Mouse (Mus musculus) MEL (cell line): Measurements from ENCODE around the gene Ttll1. TPM values are rescaled to one million over a fixed set of nuclear protein-coding genes. Genes with fewer than 3 reads are reported as not detected.

ENCODE experiments used
- DNase-seq: peaks from one replicate; pipeline ENCODE4 v3.0.0; 2011; ENCODE audit warnings: low read depth, low spot score
- H3K27ac ChIP-seq: 2 replicates; pipeline ENCODE4 v1.5.1; 2012; ENCODE audit warnings: low read depth, mild to moderate bottlenecking, control low read depth, low read length, moderate library complexity; ENCODE audit not compliant: control insufficient read depth
- H3K27me3 ChIP-seq, 2 experiments: fragments of 150-350 bp in 1 of 2; sonication (generic) in 1 of 2; 2 replicates each; pipeline ENCODE4 v1.6.1; 2012; ENCODE audit warnings: low read length in 2 of 2, mild to moderate bottlenecking in 2 of 2, improper control_type of control experiment in 1 of 2, moderate library complexity in 1 of 2; ENCODE audit not compliant: insufficient read depth in 2 of 2, control insufficient read depth in 1 of 2
- H3K36me3 ChIP-seq, 2 experiments: 2 replicates each; pipeline ENCODE4 v1.6.1; 2012 to 2014; ENCODE audit warnings: low read length in 2 of 2, improper control_type of control experiment in 1 of 2, inconsistent platforms in 1 of 2, mild to moderate bottlenecking in 1 of 2; ENCODE audit not compliant: insufficient read depth in 2 of 2, control insufficient read depth in 1 of 2
- H3K4me1 ChIP-seq, 2 experiments: fragments of 150-350 bp in 1 of 2; sonication (generic) in 1 of 2; 2 replicates each; pipeline ENCODE4 v1.6.1; 2012; ENCODE audit warnings: low read length in 2 of 2, improper control_type of control experiment in 1 of 2, mild to moderate bottlenecking in 1 of 2; ENCODE audit not compliant: insufficient read depth in 2 of 2, control insufficient read depth in 1 of 2
- H3K4me3 ChIP-seq, 2 experiments: fragments of 150-350 bp in 1 of 2; sonication (generic) in 1 of 2; 2 replicates each; pipeline ENCODE4 v1.5.1; 2012; ENCODE audit warnings: low read depth in 2 of 2, low read length in 2 of 2, mild to moderate bottlenecking in 2 of 2, moderate library complexity in 2 of 2, control low read depth in 1 of 2, improper control_type of control experiment in 1 of 2; ENCODE audit not compliant: control insufficient read depth in 1 of 2, insufficient read depth in 1 of 2
- H3K79me2 ChIP-seq: 2 replicates; pipeline ENCODE4 v1.6.1; 2012; ENCODE audit warnings: mild to moderate bottlenecking, low read length, moderate library complexity; ENCODE audit not compliant: control insufficient read depth, poor library complexity, insufficient read depth
- H3K9ac ChIP-seq: 2 replicates; pipeline ENCODE4 v1.6.1; 2012; ENCODE audit warnings: low read depth, mild to moderate bottlenecking, control low read depth, low read length, moderate library complexity; ENCODE audit not compliant: control insufficient read depth, poor library complexity, severe bottlenecking
- H3K9me3 ChIP-seq: fragments of 150-350 bp; sonication (generic); replicated peaks from 2 replicates; pipeline ENCODE4 v1.6.1; 2012; ENCODE audit warnings: mild to moderate bottlenecking, low read length, improper control_type of control experiment, moderate library complexity; ENCODE audit not compliant: insufficient read depth
- CHD1 ChIP-seq: IDR thresholded peaks from 2 replicates; pipeline ENCODE4 v1.6.1; 2012; ENCODE audit warnings: low read depth, mild to moderate bottlenecking, inconsistent platforms, low read length, improper control_type of control experiment
- CHD2 ChIP-seq: IDR thresholded peaks from 2 replicates; pipeline ENCODE4 v1.6.1; 2011; ENCODE audit warnings: low read length, improper control_type of control experiment
- E2F4 ChIP-seq: IDR thresholded peaks from 2 replicates; pipeline ENCODE4 v1.6.1; 2011; ENCODE audit warnings: low read depth, low read length, improper control_type of control experiment, borderline replicate concordance
- EP300 ChIP-seq, 2 experiments: IDR thresholded peaks; 2 replicates each; pipeline ENCODE4 v1.6.1; 2011; ENCODE audit warnings: improper control_type of control experiment in 2 of 2, low read length in 2 of 2, low read depth in 1 of 2, mild to moderate bottlenecking in 1 of 2
- ETS1 ChIP-seq: IDR thresholded peaks from 2 replicates; pipeline ENCODE4 v1.6.1; 2012; ENCODE audit warnings: low read depth, mild to moderate bottlenecking, inconsistent platforms, low read length, improper control_type of control experiment, moderate library complexity
- JUND ChIP-seq: IDR thresholded peaks from 2 replicates; pipeline ENCODE4 v1.6.1; 2011; ENCODE audit warnings: low read depth, mild to moderate bottlenecking, improper control_type of control experiment, low read length
- KAT2A ChIP-seq: conservative IDR thresholded peaks from 2 replicates; pipeline ENCODE4 v1.6.1; 2012; ENCODE audit warnings: low read depth, low read length, improper control_type of control experiment, inconsistent platforms
- MAX ChIP-seq: IDR thresholded peaks from 2 replicates; pipeline ENCODE4 v1.6.1; 2011; ENCODE audit warnings: low read length, improper control_type of control experiment
- MAZ ChIP-seq: IDR thresholded peaks from 2 replicates; pipeline ENCODE4 v1.6.1; 2012; ENCODE audit warnings: low read depth, mild to moderate bottlenecking, inconsistent platforms, low read length, improper control_type of control experiment
- MEF2A ChIP-seq: IDR thresholded peaks from 2 replicates; pipeline ENCODE4 v1.6.1; 2014; ENCODE audit warnings: low read depth, mild to moderate bottlenecking, inconsistent platforms, low read length, improper control_type of control experiment; ENCODE audit not compliant: poor library complexity, insufficient replicate concordance, severe bottlenecking; ENCODE audit errors: extremely low read depth
- MXI1 ChIP-seq: IDR thresholded peaks from 2 replicates; pipeline ENCODE4 v1.6.1; 2011; ENCODE audit warnings: mild to moderate bottlenecking, low read depth, low read length, improper control_type of control experiment
- MYB ChIP-seq: IDR thresholded peaks from 2 replicates; pipeline ENCODE4 v1.6.1; 2011; ENCODE audit warnings: mild to moderate bottlenecking, low read depth, low read length, improper control_type of control experiment
- NRF1 ChIP-seq: IDR thresholded peaks from 2 replicates; pipeline ENCODE4 v1.6.1; 2014; ENCODE audit warnings: low read depth, mild to moderate bottlenecking, inconsistent platforms, low read length, improper control_type of control experiment, moderate library complexity; ENCODE audit not compliant: poor library complexity, insufficient read depth, severe bottlenecking
- POLR2A ChIP-seq, 2 experiments: IDR thresholded peaks; 2 replicates each; pipeline ENCODE4 v1.6.1; 2011 to 2012; ENCODE audit warnings: low read length in 2 of 2, mild to moderate bottlenecking in 2 of 2, control low read depth in 1 of 2, improper control_type of control experiment in 1 of 2, low read depth in 1 of 2, moderate library complexity in 1 of 2; ENCODE audit not compliant: control insufficient read depth in 1 of 2, insufficient read depth in 1 of 2, poor library complexity in 1 of 2
- POLR2AphosphoS5 ChIP-seq: IDR thresholded peaks from 2 replicates; pipeline ENCODE4 v1.6.1; 2012; ENCODE audit warnings: low read depth, borderline replicate concordance, mild to moderate bottlenecking, inconsistent platforms, low read length, moderate library complexity, mixed read lengths
- RCOR1 ChIP-seq: IDR thresholded peaks from 2 replicates; pipeline ENCODE4 v1.6.1; 2012; ENCODE audit warnings: low read depth, mild to moderate bottlenecking, inconsistent platforms, low read length, improper control_type of control experiment
- SIN3A ChIP-seq: IDR thresholded peaks from 2 replicates; pipeline ENCODE4 v1.6.1; 2012; ENCODE audit warnings: low read length, improper control_type of control experiment, inconsistent platforms
- TAL1 ChIP-seq: IDR thresholded peaks from 2 replicates; pipeline ENCODE4 v1.6.1; 2012; ENCODE audit warnings: mild to moderate bottlenecking, inconsistent platforms, low read length, moderate library complexity, mixed read lengths
- UBTF ChIP-seq: IDR thresholded peaks from 2 replicates; pipeline ENCODE4 v1.6.1; 2012; ENCODE audit warnings: low read depth, mild to moderate bottlenecking, inconsistent platforms, low read length, improper control_type of control experiment, moderate library complexity, borderline replicate concordance; ENCODE audit not compliant: insufficient read depth
- polyA plus RNA-seq, 2 experiments: library from polyadenylated mRNA; stranded (reverse) in 1 of 2; unstranded in 1 of 2; fragments of >175 nt in 1 of 2; fragments of >200 nt in 1 of 2; gene quantifications; 2 replicates each; pipeline versions ENCODE4 v1.2.1 to v1.2.4; 2012; ENCODE audit warnings: low replicate concordance in 2 of 2, low read depth in 1 of 2; ENCODE audit not compliant: insufficient read length in 2 of 2, insufficient read depth in 1 of 2, missing spikeins in 1 of 2
- total RNA-seq: library from RNA; depleted of rRNA; stranded (reverse); fragments of 300-350 nt; gene quantifications from 2 replicates; pipeline ENCODE4 v1.2.3, GENCODE M21; 2012

Ttll1 gene
- total and polyA plus RNA-seq, 3 experiments = 3.4 to 14.1 TPM; not detected in 1

DNA sequence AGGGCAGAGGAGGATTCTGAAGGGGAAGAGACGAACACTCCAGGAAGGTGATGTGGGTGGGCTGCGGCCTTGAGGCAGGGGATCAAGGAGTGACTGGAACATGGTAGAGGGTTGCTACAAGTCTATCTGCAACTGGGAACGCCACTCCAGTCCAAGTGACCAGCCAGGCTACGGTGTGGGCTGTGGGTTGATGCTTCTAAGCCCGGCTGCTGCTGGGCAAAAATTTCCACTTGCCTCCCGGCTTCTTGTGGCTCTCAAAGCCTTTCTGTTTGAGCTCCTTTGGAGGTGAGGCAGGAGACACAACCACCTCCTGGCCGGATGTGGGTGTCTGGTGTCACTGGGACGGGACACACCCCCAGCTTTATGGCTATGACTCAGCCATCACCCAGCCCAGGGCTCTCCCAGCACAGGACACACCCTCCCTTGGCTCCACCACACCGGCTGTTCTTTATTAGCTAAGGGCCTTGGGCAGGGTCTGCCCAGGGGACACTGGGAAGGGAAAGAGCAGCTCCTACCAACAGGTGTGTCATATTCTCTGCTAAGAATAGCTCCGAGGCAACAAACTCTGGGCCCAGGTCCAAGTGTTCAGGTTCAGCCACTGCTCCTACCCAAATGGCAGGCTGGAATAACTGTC, 36.7 kb downstream of the Ttll1 start:
- 0 out of 2 replicates have a peak overlapping the region, but pooled peaks have one; percentile 10 for H3K27ac ChIP-seq
- peak; percentile 90 for DNase-seq
- peak; percentile 64; the same call in 1 of the 2 replicates for TF ChIP-seq JUND
- peak; percentile 74; the same call in 1 of the 2 replicates for TF ChIP-seq ETS1
- no peak for TF ChIP-seq MAX
- TF ChIP-seq POLR2AphosphoS5 = no peak
- TF ChIP-seq MAZ = no peak
- no peak for TF ChIP-seq UBTF
- no peak for TF ChIP-seq MEF2A
- TF ChIP-seq RCOR1 = no peak
- TF ChIP-seq SIN3A = 0 out of 2 replicates have a peak, but pooled peaks have one; percentile 35
- no peak for TF ChIP-seq KAT2A
- TF ChIP-seq TAL1 = no peak
- TF ChIP-seq EP300 (IDR thresholded peaks at IDR 0.05; ENCODE audit: low read depth in 1 of 2, low read length in 2 of 2) = peak; percentile 21 to 50; a peak in 3 of 4 replicates
- no peak for TF ChIP-seq MYB
- no peak for TF ChIP-seq CHD1
- TF ChIP-seq E2F4 = no peak
- TF ChIP-seq CHD2 = no peak
- peak in 1 of 2 experiments; percentile 24; a peak in 1 of 4 replicates for TF ChIP-seq POLR2A (IDR thresholded peaks at IDR 0.05; ENCODE audit: control insufficient read depth in 1 of 2, insufficient read depth in 1 of 2, low read depth in 1 of 2, low read length in 2 of 2, poor library complexity in 1 of 2)
- no peak for TF ChIP-seq NRF1
- TF ChIP-seq, all 39 proteins: peak for 5
- peaks cover 0 to 7% of the 10 kb centered on the region in 2 experiments; a peak in 2 of 4 replicates for H3K36me3 ChIP-seq
- H3K4me1 ChIP-seq = peaks cover 14 to 32% of the 10 kb centered on the region in 2 experiments
- peak overlapping the region; percentile 16 for H3K9ac ChIP-seq
- no peaks in the 10 kb centered on the region for H3K79me2 ChIP-seq
- peak overlapping the region; percentile 32 to 59 for H3K4me3 ChIP-seq
- no peaks in the 10 kb centered on the region for H3K9me3 ChIP-seq
- no peaks in the 10 kb centered on the region for H3K27me3 ChIP-seq

DNA sequence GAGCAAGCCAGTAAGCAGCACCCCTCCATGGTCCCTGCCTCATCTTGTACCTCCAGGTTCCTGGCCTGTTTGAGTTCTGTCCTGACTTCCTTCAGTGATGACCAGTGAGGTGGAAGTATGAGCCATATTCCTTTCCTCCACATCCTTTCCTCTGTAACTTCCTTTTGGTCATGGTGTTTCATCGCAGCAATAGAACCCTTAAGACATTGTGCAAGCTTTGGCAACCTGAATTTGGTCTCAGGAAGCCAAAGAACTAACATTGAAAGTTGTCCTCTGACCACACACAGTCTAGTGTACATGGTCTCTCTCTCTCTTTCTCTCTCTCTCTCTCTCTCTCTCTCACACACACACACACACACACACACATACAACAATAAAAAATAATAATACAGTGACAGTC, 37.4 kb downstream of the Ttll1 start:
- no peaks in the 10 kb centered on the region for H3K79me2 ChIP-seq
- no peaks in the 10 kb centered on the region for H3K27me3 ChIP-seq
- DNase-seq = no peak
- no peak overlapping the region for H3K9ac ChIP-seq
- peaks cover 14 to 32% of the 10 kb centered on the region in 2 experiments for H3K4me1 ChIP-seq
- no peak for TF ChIP-seq E2F4
- no peak for TF ChIP-seq MXI1
- no peak for TF ChIP-seq MEF2A
- H3K36me3 ChIP-seq = peaks cover 0 to 7% of the 10 kb centered on the region in 2 experiments; a peak in 2 of 4 replicates
- no peak overlapping the region for H3K27ac ChIP-seq
- no peaks in the 10 kb centered on the region for H3K9me3 ChIP-seq
- no peak overlapping the region for H3K4me3 ChIP-seq
